Mouse (Mus musculus): ENCODE results near the gene Lrrc63. TPM values are rescaled to one million over a fixed set of nuclear protein-coding genes. Genes with fewer than 3 reads are reported as not detected.

Lrrc63 gene
- polyA plus RNA-seq, 1 experiment from 2014 or later = not detected

GRCm38 (mm10) chr14:75056861-75057431 lies 73.7 kb downstream of the Lrrc63 start:
- no peaks in the 10 kb centered on the region for H3K36me3 ChIP-seq
- no peaks in the 10 kb centered on the region for H3K4me1 ChIP-seq
- H3K27me3 ChIP-seq = no peaks in the 10 kb centered on the region
- H3K9me3 ChIP-seq = no peaks in the 10 kb centered on the region
- 89% methylated on average over 9 of the region's 9 CpGs for WGBS
- H3K4me2 ChIP-seq (replicated peaks) = no peak overlapping the region
- H3K4me3 ChIP-seq = no peak overlapping the region
- H3K9ac ChIP-seq (replicated peaks) = no peak overlapping the region
- H3K27ac ChIP-seq (replicated peaks) = no peak overlapping the region
- ATAC-seq (replicated peaks) = no peak

GRCm38 (mm10) chr14:75054455-75055343 lies 76.0 kb downstream of the Lrrc63 start:
- no peak overlapping the region for H3K27ac ChIP-seq (replicated peaks)
- no peaks in the 10 kb centered on the region for H3K4me1 ChIP-seq
- 89% methylated on average over 14 of the region's 14 CpGs for WGBS
- no peaks in the 10 kb centered on the region for H3K9me3 ChIP-seq
- H3K27me3 ChIP-seq = no peaks in the 10 kb centered on the region
- no peaks in the 10 kb centered on the region for H3K36me3 ChIP-seq
- H3K4me2 ChIP-seq (replicated peaks) = no peak overlapping the region
- H3K9ac ChIP-seq (replicated peaks) = no peak overlapping the region
- no peak for ATAC-seq (replicated peaks)
- H3K4me3 ChIP-seq = no peak overlapping the region

DNA sequence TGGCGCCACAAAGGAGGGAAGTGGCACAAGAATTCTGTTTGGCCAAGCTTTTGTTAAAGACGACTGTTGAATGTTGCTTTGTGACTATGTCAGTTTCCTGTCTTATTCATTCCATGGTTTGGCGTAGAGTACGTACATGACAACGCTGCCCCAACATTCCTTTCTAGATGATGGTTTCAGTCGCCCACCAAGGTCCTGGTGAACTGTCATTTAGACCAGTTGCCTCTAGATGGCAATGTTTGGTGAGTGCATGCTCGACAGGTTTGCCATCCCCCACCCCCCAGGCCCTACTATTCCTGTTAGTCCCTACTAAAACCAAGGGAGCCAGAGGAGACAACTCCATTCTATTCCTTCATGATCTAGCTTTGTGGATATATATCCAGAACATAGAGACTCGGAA lies 78.2 kb downstream of the Lrrc63 start:
- H3K9ac ChIP-seq (replicated peaks) = no peak overlapping the region
- no peaks in the 10 kb centered on the region for H3K36me3 ChIP-seq
- no peaks in the 10 kb centered on the region for H3K4me1 ChIP-seq
- no peak overlapping the region for H3K4me2 ChIP-seq (replicated peaks)
- no peak overlapping the region for H3K4me3 ChIP-seq
- ATAC-seq (replicated peaks) = no peak
- no peaks in the 10 kb centered on the region for H3K27me3 ChIP-seq
- 62% methylated on average over 8 of the region's 8 CpGs for WGBS
- H3K9me3 ChIP-seq = no peaks in the 10 kb centered on the region
- H3K27ac ChIP-seq (replicated peaks) = no peak overlapping the region

- Histone ChIP-seq H3K36me3 (no peaks in the 10 kb centered on the region), H3K27me3 (no peaks in the 10 kb centered on the region), H3K4me1 (no peaks in the 10 kb centered on the region), H3K9me3 (no peaks in the 10 kb centered on the region), H3K27ac (replicated peaks) (no peak overlapping the region), H3K4me3 (no peak overlapping the region), H3K9ac (replicated peaks) (no peak overlapping the region), H3K4me2 (replicated peaks) (no peak overlapping the region)
- WGBS = 82% methylated on average over 7 of the region's 7 CpGs
- no peak for ATAC-seq (replicated peaks)
Measured at GRCm38 (mm10) chr14:75045184-75045583, 85.5 kb downstream of the Lrrc63 start.

- Histone ChIP-seq H3K4me1 (no peaks in the 10 kb centered on the region), H3K4me2 (replicated peaks) (no peak overlapping the region), H3K27ac (replicated peaks) (no peak overlapping the region), H3K4me3 (no peak overlapping the region), H3K27me3 (no peaks in the 10 kb centered on the region), H3K36me3 (no peaks in the 10 kb centered on the region), H3K9me3 (no peaks in the 10 kb centered on the region), H3K9ac (replicated peaks) (no peak overlapping the region)
- ATAC-seq (replicated peaks) = no peak
- 59% methylated on average over 11 of the region's 11 CpGs for WGBS
Measured at GRCm38 (mm10) chr14:75035431-75035830, 95.2 kb downstream of the Lrrc63 start.

Other genes starting within 250 kb of the Lrrc63 start
- 10.9 and 13.6 TPM in 2 replicates for gene Lrch1, start 183.0 kb downstream of the Lrrc63 start, polyA plus RNA-seq (2015; fragmentation: Nextera tagmentation; extraction: Ambion mirVana)
- gene Rubcnl, start 114.9 kb downstream of the Lrrc63 start, polyA plus RNA-seq (2015; fragmentation: Nextera tagmentation; extraction: Ambion mirVana) = 0.28 and 0.42 TPM in 2 replicates
- gene Lcp1, start 220 bp upstream of the Lrrc63 start, polyA plus RNA-seq (2015; fragmentation: Nextera tagmentation; extraction: Ambion mirVana) = 11.2 and 12.4 TPM in 2 replicates
- 0.23 TPM in 1 of 2 replicates, not detected in the other for gene Cpb2, start 111.4 kb upstream of the Lrrc63 start, polyA plus RNA-seq (2015; fragmentation: Nextera tagmentation; extraction: Ambion mirVana)
- gene Zc3h13, start 153.5 kb upstream of the Lrrc63 start, polyA plus RNA-seq (2015; fragmentation: Nextera tagmentation; extraction: Ambion mirVana) = 55.2 and 62.9 TPM in 2 replicates

All from forebrain, embryonic 15.5 days (tissue).